Mouse (Mus musculus): Measurements from ENCODE around the gene Strip2. TPM values are rescaled to one million over a fixed set of nuclear protein-coding genes. Genes with fewer than 3 reads are reported as not detected.

Gene Strip2
- total RNA-seq (2023) = 1 to 10 TPM; 1.0 to 1.1 TPM

GRCm38 (mm10) chr6:29916530-29917382 is at the start of gene Strip2:
TSS of gene Strip2 (plus strand) at chr6:29917012.

Other genes with a start within 250 kb of the Strip2 start
- 10 to 100 TPM; 22.9 to 36.2 TPM for gene Tspan33, start 222.8 kb upstream of the Strip2 start, total RNA-seq (2023)
- gene Smo, start 181.5 kb upstream of the Strip2 start, total RNA-seq (2023) = 1 to 10 TPM; 1.9 to 2.6 TPM
- gene Ahcyl2, start 149.0 kb upstream of the Strip2 start, total RNA-seq (2023) = 10 to 100 TPM; 34.4 to 36.4 TPM
- gene Nrf1, start 131.0 kb downstream of the Strip2 start, total RNA-seq (2023) = 10 to 100 TPM; 56.7 to 57.3 TPM

All from neutrophil, adult 83 days (primary cell).